Mouse (Mus musculus): ENCODE measurements at regions not wholly inside any gene's neighbourhood (a gene's known extent, or its start where the extent isn't known, plus 50 kb on each side); places are given as distances from the start of the nearest gene placed in this dataset.

GRCm38 (mm10) chr13:39418127-39418526 lies 457.5 kb upstream of the Slc35b3 start:
- TF ChIP-seq POLR2A (IDR thresholded peaks at IDR 0.05; ENCODE audit: borderline replicate concordance, insufficient read depth, low read length) (no peak), CTCF (IDR thresholded peaks at IDR 0.05; ENCODE audit: borderline replicate concordance, insufficient read depth, low read depth, low read length) (no peak)
